Mouse (Mus musculus) heart, adult 2 months (tissue): ENCODE data around the gene Chsy1.

Source experiments
- CTCF ChIP-seq: fragments of 200-600 bp; IDR thresholded peaks from 2 replicates; pipeline ENCODE4 v1.8.1; 2022; ENCODE audit warnings: antibody characterized with exemption, mild to moderate bottlenecking, moderate library complexity
- EP300 ChIP-seq: fragments of 200-500 bp; IDR thresholded peaks from 2 replicates; pipeline ENCODE4 v1.6.1; 2011; ENCODE audit warnings: low read depth, low read length, control low read depth; ENCODE audit not compliant: insufficient read depth

DNA sequence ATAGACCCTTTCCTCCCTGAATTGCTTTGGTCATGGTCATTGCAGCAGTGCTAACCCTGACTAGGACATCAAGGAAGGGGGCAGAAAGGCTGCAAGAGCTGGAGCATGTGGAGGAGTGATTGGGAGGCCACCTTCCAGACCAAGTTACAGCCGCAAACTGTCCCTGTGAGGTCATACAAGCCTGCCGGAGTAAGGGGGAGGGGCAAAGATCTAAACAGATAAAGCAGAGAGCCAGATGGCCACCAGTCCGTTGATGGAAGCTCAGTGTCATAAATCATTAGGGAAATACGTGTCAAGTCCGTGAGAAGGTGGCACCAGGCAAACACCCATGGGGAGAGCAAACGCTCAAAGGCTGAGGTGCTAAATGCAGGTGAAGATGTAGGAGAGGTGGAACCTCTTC lies 105.2 kb downstream of the Chsy1 start:
- TF ChIP-seq CTCF (no peak), EP300 (no peak)
